Mouse (Mus musculus) hindbrain, embryonic 13.5 days (tissue): ENCODE measurements around the gene Dnmt1. TPM values are rescaled to one million over a fixed set of nuclear protein-coding genes. Genes with fewer than 3 reads are reported as not detected.
A peak's percentile ranks its signal among the peaks of the same experiment; 100 is the strongest.
"Not testable (repeated sequence)": the region's sequence is repeated elsewhere in the genome, so short reads cannot be mapped to it uniquely, and the experiment has no call there.

ENCODE experiments used
- ATAC-seq: fragments of 200-750 bp; cut with Nextera tagmentation; 2 replicates; pipeline ENCODE4 v1.8.0; 2017; ENCODE audit warnings: moderate TSS enrichment; ENCODE audit not compliant: low FRiP score
- H3K27ac ChIP-seq: fragments of 300-500 bp; sonication (generic); 2 replicates; pipeline ENCODE4 v1.5.1; 2015; ENCODE audit warnings: inconsistent platforms, mild to moderate bottlenecking, moderate library complexity
- H3K27me3 ChIP-seq: fragments of 300-500 bp; sonication (generic); 2 replicates; pipeline ENCODE4 v1.6.1; 2015; ENCODE audit warnings: mild to moderate bottlenecking, inconsistent platforms
- H3K36me3 ChIP-seq: fragments of 300-500 bp; sonication (generic); 2 replicates; pipeline ENCODE4 v1.6.1; 2015; ENCODE audit warnings: mild to moderate bottlenecking, inconsistent platforms
- H3K4me1 ChIP-seq: fragments of 300-500 bp; sonication (generic); replicated peaks from 2 replicates; pipeline ENCODE4 v1.6.1; 2015; ENCODE audit warnings: inconsistent platforms
- H3K4me2 ChIP-seq: fragments of 300-500 bp; sonication (generic); 2 replicates; pipeline ENCODE4 v1.6.1; 2015; ENCODE audit warnings: inconsistent platforms, mild to moderate bottlenecking, moderate library complexity
- H3K4me3 ChIP-seq: fragments of 300-500 bp; sonication (generic); 2 replicates; pipeline ENCODE4 v1.5.1; 2015; ENCODE audit warnings: mild to moderate bottlenecking, inconsistent platforms
- H3K9ac ChIP-seq: fragments of 300-500 bp; sonication (generic); 2 replicates; pipeline ENCODE4 v1.6.1; 2015; ENCODE audit warnings: mild to moderate bottlenecking, inconsistent platforms
- H3K9me3 ChIP-seq: fragments of 300-500 bp; sonication (generic); 2 replicates; pipeline ENCODE4 v1.6.1; 2016; ENCODE audit warnings: inconsistent platforms
- WGBS: fragments of 180-500 bp; shearing (Covaris S2); methylation state at CpG from one replicate; pipeline ENCODE4 v1.1.7; 2015; 5-methylcytosine and 5-hydroxymethylcytosine counted together
- polyA plus RNA-seq: library from polyadenylated mRNA; unstranded; fragments of >200 nt; fragmentation: Nextera tagmentation; extraction: Ambion mirVana; gene quantifications from 2 replicates; pipeline ENCODE4 v1.2.1, GENCODE M21; 2015

Gene Dnmt1
- 65.1 and 65.8 TPM in 2 replicates for polyA plus RNA-seq

- 0 out of 2 replicates have a peak, but pooled peaks cover 6% of the 10 kb centered on the region for H3K27me3 ChIP-seq
- no peak within 1 kb of the TSS for H3K27ac ChIP-seq
- H3K36me3 ChIP-seq = no peaks in the 10 kb centered on the region
- H3K9ac ChIP-seq = no peak within 1 kb of the TSS
- no peaks in the 10 kb centered on the region for H3K4me1 ChIP-seq
- ATAC-seq = no peak
- H3K9me3 ChIP-seq = no peaks in the 10 kb centered on the region
- 87% methylated on average over 2 of the region's 2 CpGs for WGBS
- no peak within 1 kb of the TSS for H3K4me2 ChIP-seq
- no peak within 1 kb of the TSS for H3K4me3 ChIP-seq
Measured at GRCm38 (mm10) chr9:20959430-20959938, at the start of gene Dnmt1. Dnmt1 (minus strand) TSS chr9:20959888.

DNA sequence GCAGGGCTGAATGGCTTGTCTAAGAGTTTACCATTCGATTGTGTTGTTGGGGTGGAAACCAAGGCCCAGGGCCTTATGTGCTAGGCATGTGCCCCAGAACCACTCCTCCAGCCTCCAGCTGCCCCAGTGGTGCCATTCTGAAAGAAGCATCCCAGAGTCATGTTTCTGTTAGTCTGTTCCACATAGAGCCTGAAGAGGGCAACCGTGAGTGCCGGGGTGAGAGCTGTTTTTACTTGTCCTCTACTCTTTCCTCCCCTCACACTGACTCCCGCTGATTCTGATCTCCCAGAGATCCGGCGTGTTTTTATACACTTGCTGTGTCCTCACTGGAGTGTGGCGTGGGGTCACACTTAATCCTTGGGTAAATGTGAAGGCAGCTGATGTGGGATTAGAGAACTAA, 48.3 kb upstream of the Dnmt1 start:
- Histone ChIP-seq H3K4me3 (no peak overlapping the region), H3K36me3 (peaks cover 50% of the 10 kb centered on the region), H3K4me1 (peaks cover 8% of the 10 kb centered on the region), H3K4me2 (no peak overlapping the region), H3K9ac (no peak overlapping the region), H3K27ac (no peak overlapping the region), H3K9me3 (no peaks in the 10 kb centered on the region), H3K27me3 (peaks cover 11% of the 10 kb centered on the region)
- 91% methylated on average over 7 of the region's 7 CpGs for WGBS
- ATAC-seq = no peak

DNA sequence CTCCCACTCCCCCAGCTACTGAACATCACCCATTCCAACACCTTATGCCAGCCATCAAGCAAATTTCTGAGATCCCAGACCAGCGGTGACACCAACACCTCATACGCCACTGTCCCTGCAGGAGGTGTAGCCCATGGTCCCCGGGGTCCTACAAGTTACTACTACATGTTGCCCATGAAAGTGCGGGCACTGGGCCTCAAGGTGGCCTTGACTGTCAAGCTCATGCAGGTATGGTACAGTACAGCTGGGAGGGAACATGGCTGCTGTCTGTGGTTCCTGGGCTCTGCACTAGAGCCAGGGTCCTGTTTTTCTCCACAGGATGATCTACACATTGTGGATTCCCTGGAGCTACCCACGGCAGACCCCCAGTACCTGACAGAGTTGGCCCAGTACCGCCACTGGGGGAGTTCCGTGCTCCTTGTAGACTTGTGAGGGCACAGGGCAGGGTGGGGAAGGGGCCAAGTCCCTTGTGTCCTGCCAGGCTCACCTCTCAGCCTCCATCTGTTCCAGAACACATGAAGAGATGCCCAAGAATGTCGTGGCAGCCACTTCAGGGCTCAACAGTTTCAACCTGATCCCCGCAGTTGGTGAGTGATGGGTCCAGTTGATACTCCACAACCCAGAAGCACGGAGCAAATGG, 47.7 kb upstream of the Dnmt1 start:
- no peak for ATAC-seq
- Histone ChIP-seq H3K9me3 (no peaks in the 10 kb centered on the region), H3K36me3 (peaks cover 50% of the 10 kb centered on the region), H3K27me3 (peaks cover 5% of the 10 kb centered on the region; the same call in 1 of the 2 replicates), H3K9ac (no peak overlapping the region), H3K27ac (no peak overlapping the region), H3K4me1 (peaks cover 8% of the 10 kb centered on the region), H3K4me2 (no peak overlapping the region), H3K4me3 (no peak overlapping the region)
- 95% methylated on average over 10 of the region's 10 CpGs for WGBS

DNA sequence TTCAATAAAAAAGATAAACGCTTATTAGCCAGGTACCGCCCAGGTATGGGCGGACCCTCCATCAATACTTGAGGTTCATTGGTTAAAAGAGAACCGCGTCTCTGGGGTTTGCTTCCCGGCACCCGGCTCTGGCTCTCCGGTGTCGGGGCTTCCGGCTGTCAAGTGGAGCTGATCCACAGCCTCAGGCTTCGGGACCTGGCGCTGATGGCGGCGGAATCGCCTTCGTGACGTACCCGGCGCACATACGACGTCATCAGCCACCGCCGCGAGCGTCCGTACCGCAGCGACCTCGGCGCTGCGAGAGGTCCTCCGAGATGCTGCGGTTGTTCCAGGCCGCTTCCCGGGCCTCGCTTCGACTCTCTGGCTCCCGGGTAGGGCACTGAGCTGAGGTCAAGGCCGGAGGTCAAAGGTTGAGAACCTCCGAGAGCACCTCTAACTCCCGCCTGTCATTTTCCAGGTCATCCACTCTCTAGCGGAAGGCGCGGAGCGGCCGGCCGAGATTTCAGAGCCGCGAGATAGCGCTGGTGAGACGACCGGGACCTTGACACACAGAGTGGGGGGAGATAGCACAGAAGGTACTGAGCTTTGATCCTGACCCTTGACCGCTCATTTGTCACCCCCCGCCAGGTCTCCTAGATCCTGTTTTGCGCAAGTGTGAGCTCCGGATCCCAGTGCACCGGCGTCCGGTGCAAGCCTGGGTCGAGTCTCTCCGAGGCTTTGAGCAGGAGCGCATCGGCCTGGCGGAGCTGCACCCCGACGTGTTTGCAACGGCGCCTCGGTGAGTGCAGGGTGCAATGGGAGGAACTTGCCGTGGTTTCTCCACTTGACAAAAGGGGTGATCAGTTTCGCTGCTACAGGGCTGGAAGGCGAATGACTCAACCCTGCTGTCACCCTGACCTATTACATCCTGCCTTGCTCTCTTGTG, 43.2 kb upstream of the Dnmt1 start, which contains the start of gene Mrpl4:
TSS of gene Mrpl4 (plus strand) at position 112 of the 925 bp plus-strand sequence.
- Histone ChIP-seq H3K4me1 (peaks cover 12% of the 10 kb centered on the region), H3K4me2 (peak within 1 kb of the TSS; percentile 81), H3K9me3 (no peaks in the 10 kb centered on the region), H3K27ac (peak within 1 kb of the TSS; percentile 88), H3K9ac (peak within 1 kb of the TSS; percentile 88), H3K27me3 (no peaks in the 10 kb centered on the region), H3K4me3 (peak within 1 kb of the TSS; percentile 82), H3K36me3 (peaks cover 32% of the 10 kb centered on the region)
- under 1% methylated on average over 72 of the region's 72 CpGs for WGBS
- ATAC-seq = peak; percentile 92

DNA sequence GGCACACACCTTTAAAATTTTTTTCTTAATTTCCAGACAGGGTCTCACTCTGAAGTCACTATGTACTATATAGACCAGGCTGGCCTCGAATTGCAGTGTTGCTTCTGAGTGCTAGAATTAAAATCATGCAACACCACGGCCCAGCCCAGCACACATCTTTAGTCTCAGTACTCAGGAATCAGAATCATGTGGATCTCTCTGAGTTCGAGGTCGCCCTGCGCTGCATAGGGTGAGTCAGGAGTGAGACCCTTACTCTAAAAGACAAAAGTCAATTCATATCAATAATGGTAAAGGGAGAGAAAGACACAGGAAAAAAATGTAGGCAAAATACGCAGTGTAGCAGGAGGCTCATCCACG, 42.6 kb upstream of the Dnmt1 start:
- H3K4me1 ChIP-seq = peaks cover 12% of the 10 kb centered on the region
- H3K4me2 ChIP-seq = peak overlapping the region; percentile 81
- H3K36me3 ChIP-seq = peaks cover 25% of the 10 kb centered on the region
- peak overlapping the region; percentile 88 for H3K27ac ChIP-seq
- ATAC-seq = no peak
- peak overlapping the region; percentile 82 for H3K4me3 ChIP-seq
- H3K9me3 ChIP-seq = no peaks in the 10 kb centered on the region
- peak overlapping the region; percentile 88 for H3K9ac ChIP-seq
- H3K27me3 ChIP-seq = no peaks in the 10 kb centered on the region
- 12% methylated on average over 7 of the region's 7 CpGs for WGBS

DNA sequence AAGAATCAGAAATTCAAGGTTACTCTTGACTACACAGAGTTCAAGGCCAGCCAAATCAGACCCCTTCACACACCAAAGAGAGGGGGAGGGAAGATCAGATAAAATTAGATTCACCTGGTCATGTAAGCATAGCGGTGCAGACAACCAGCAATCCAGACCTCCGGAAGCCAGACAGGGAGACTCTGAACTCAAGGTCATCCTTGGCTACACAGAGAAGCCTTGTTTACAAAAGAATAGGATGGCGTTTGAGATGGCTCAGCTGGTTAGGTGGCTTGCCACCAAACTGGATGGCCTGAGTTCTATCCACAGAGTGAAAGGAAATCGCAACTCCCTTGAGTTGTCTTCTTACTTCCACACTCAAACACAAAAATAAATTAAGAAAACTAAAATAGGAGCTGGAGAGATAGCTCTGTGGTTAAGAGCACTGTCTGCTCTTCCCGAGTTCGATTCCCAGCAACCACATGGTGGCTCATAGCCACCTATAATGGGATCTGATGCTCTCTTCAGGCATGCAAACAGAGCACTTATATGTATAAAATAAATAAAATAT, 42.0 kb upstream of the Dnmt1 start:
- Histone ChIP-seq H3K4me2 (no peak overlapping the region), H3K36me3 (peaks cover 20% of the 10 kb centered on the region), H3K9ac (no peak overlapping the region), H3K27ac (no peak overlapping the region), H3K9me3 (no peaks in the 10 kb centered on the region), H3K4me3 (no peak overlapping the region), H3K27me3 (no peaks in the 10 kb centered on the region), H3K4me1 (peaks cover 12% of the 10 kb centered on the region)
- 75% methylated on average over 6 of the region's 6 CpGs for WGBS
- no peak for ATAC-seq

- peaks cover 12% of the 10 kb centered on the region for H3K4me1 ChIP-seq
- no peaks in the 10 kb centered on the region for H3K9me3 ChIP-seq
- no peak for ATAC-seq
- H3K4me2 ChIP-seq = no peak overlapping the region
- H3K27me3 ChIP-seq = no peaks in the 10 kb centered on the region
- no peak overlapping the region for H3K27ac ChIP-seq
- H3K9ac ChIP-seq = peak overlapping the region; percentile 25
- H3K36me3 ChIP-seq = peaks cover 11% of the 10 kb centered on the region
- H3K4me3 ChIP-seq = no peak overlapping the region
Measured at GRCm38 (mm10) chr9:21000811-21001210, 41.1 kb upstream of the Dnmt1 start.

DNA sequence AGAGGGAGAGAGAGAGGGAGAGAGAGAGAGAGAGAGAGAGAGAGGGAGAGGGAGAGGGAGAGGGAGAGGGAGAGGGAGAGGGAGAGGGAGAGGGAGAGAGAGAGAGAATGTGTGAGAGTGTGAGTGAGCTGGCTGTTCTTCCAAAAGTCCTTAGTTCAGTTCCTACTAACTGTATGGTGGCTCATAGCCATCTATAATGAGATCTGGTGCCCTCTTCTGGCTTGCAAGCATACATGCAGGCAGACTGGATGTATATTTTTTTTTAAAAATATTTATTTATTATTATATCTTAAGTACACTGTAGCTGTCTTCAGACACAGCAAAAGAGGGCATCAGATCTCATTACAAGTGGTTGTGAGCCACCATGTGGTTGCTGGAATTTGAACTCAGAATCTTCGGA, 38.6 kb upstream of the Dnmt1 start:
- 82% methylated on average over 1 of the region's 1 CpGs for WGBS
- H3K36me3 ChIP-seq, H3K9ac ChIP-seq, H3K4me2 ChIP-seq, H3K27ac ChIP-seq, ATAC-seq, H3K4me3 ChIP-seq, H3K9me3 ChIP-seq, H3K4me1 ChIP-seq, H3K27me3 ChIP-seq: not testable (repeated sequence)

- Histone ChIP-seq H3K36me3 (no peaks in the 10 kb centered on the region), H3K4me1 (peaks cover 3% of the 10 kb centered on the region; the same call in 1 of the 2 replicates), H3K9ac (no peak overlapping the region), H3K27me3 (no peaks in the 10 kb centered on the region), H3K27ac (no peak overlapping the region), H3K9me3 (no peaks in the 10 kb centered on the region), H3K4me2 (no peak overlapping the region), H3K4me3 (no peak overlapping the region)
- 89% methylated on average over 8 of the region's 8 CpGs for WGBS
- ATAC-seq = no peak
Measured at GRCm38 (mm10) chr9:20997065-20997464, 37.4 kb upstream of the Dnmt1 start.

GRCm38 (mm10) chr9:20995069-20995468, 35.4 kb upstream of the Dnmt1 start:
- H3K9ac ChIP-seq = no peak overlapping the region
- peaks cover 4% of the 10 kb centered on the region; the same call in 1 of the 2 replicates for H3K4me1 ChIP-seq
- no peaks in the 10 kb centered on the region for H3K36me3 ChIP-seq
- H3K4me3 ChIP-seq = no peak overlapping the region
- H3K27ac ChIP-seq = no peak overlapping the region
- no peaks in the 10 kb centered on the region for H3K27me3 ChIP-seq
- WGBS = 80% methylated on average over 3 of the region's 3 CpGs
- H3K4me2 ChIP-seq = no peak overlapping the region
- no peak for ATAC-seq
- H3K9me3 ChIP-seq = no peaks in the 10 kb centered on the region

- H3K4me3 ChIP-seq = no peak overlapping the region
- H3K27ac ChIP-seq = no peak overlapping the region
- 64% methylated on average over 5 of the region's 5 CpGs for WGBS
Measured at GRCm38 (mm10) chr9:20993165-20993898, 33.6 kb upstream of the Dnmt1 start.

More at GRCm38 (mm10) chr9:20993165-20993898, 33.6 kb upstream of the Dnmt1 start:
- Histone ChIP-seq H3K9me3 (no peaks in the 10 kb centered on the region), H3K4me1 (peaks cover 4% of the 10 kb centered on the region; the same call in 1 of the 2 replicates), H3K9ac (no peak overlapping the region), H3K27me3 (peaks cover 8% of the 10 kb centered on the region; the same call in 1 of the 2 replicates), H3K4me2 (no peak overlapping the region), H3K36me3 (no peaks in the 10 kb centered on the region)
- ATAC-seq = no peak
